Mouse (Mus musculus): ENCODE results near the gene Sys1. TPM values are rescaled to one million over a fixed set of nuclear protein-coding genes. Genes with fewer than 3 reads are reported as not detected.

Gene Sys1
- 10 to 100 TPM; 23.0 to 24.6 TPM for total RNA-seq (2021)

GRCm38 (mm10) chr2:164456864-164457300 is at the start of gene Sys1:
Gene Sys1 (plus strand): TSS chr2:164456964.
- intact Hi-C loops (cut with DNase I), result no loop called here

DNA sequence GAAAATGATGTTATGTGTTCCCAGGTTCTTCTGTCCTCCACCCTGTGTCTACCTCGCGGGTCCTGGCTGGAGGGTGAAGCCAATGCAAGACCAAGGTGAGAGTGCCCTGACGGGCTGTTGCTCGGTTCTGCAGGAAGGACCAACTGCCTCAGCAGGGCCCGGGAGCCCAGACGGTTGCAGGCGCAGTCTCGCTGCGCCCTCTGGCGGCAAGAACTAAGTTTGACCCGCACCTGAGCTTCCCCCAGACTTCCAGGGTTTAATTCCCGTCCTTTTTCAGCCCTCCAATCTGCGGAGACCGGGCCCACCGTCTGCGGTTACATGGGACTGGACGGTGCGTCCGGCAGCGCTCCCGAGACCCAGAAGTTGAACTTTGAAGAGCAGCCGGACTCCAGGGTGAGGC is 49.1 kb upstream of the Sys1 start:
- intact Hi-C loops (cut with DNase I), result loop anchor here (1.0 kb wide), 1 partner anchor 304 kb away; no protein-coding TSS in a partner anchor
- peak; percentile 76 for DNase-seq

More at GRCm38 (mm10) chr2:164456864-164457300, at the start of gene Sys1:
- peak in 1 of 2 experiments; percentile 37 for DNase-seq

- DNase-seq, result no peak
- intact Hi-C loops (cut with DNase I), result no loop called here
Measured at GRCm38 (mm10) chr2:164414167-164414566, 42.6 kb upstream of the Sys1 start.

DNA sequence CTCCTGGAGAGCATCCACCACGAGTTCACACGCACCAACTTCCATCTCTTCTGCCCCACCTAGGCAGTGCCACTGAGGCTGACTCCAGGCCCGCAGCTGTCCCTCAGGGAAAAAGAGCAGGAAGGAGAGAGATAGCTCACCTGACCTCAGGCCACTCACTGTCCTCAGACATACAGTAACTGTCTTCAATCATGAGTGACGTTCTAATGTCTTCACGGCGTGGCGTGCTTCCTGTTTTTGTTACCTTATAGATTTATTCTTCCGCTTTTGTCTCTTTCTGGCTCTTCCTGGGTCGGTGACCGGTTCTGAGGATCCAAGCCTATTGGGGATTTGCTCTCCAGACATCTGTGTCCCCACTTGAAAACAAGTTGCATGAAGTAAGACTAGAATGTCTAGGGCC is 42.2 kb upstream of the Sys1 start:
- no peak for DNase-seq
- intact Hi-C loops (cut with DNase I), result no loop called here

DNA sequence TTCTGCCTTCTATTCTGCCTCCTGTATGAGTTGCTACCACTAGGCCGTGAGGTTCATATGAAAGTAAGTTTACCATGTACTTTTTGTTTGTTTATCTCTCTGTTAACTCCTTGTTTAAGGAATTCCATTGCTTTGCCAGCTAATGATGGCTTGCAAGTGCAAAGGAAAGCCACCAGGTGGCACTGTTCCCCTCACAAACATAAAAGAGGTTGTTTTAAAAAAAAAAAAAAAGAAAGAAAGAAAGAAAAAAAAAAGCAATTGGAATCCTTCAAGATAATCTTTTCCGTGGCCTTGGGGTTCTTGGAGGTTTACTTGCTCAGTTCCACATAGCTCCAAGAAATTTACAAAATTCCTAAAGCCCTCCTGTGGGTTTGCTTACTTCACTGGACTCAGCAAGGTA is 39.6 kb upstream of the Sys1 start:
- intact Hi-C loops (cut with DNase I), result loop anchor here (1.0 to 2.0 kb wide), 3 partner anchors 42 to 114 kb away; no protein-coding TSS in a partner anchor
- peak; percentile 42 to 50 for DNase-seq

DNA sequence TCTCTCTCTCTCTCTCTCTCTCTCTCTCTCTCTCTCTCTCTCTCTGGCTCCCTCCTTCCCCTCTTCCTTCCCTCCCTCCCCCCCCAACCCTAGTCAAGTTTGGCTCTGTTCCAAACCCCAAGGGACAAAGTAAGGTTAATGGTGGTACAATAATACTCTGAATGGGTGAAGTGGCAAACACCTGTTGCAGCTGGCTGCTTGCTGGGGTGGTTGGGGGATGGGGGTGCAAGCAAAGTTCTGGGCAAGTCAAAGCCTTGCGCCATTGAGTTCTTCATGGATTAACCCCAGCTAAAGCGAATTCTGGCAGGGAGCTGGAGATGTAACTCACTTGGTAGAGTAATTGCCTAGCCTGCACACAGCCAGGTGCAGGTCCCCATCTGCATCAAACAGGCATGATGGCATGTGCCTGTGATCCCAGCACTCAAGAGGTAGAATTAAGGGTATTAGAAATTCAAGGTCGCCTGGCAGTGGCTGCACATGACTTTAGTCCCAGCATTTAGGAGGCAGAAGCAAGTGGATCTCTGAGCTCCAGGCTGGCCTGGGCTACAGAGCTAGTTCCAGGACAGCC is 38.4 kb upstream of the Sys1 start:
- no peak for DNase-seq
- intact Hi-C loops (cut with DNase I), result no loop called here

DNA sequence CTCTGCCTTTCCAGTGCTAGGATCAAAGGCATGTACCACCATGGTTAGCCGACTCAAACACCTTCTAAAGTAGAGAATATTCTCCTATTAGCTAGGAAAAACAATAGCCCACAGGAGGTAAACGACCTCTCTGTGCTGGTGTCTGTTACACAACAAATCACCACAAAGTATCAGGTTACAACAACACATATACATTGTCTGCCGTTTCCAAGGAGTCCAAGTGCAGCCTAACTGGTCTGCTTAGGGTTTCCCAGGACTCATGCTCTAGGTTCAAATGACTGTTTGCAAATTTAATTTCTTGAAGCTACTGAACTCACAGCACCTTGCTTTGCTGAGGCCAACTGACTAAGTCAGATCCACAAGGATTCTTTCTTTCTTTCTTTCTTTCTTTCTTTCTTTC is 37.3 kb upstream of the Sys1 start:
- DNase-seq, result no peak
- intact Hi-C loops (cut with DNase I), result no loop called here

GRCm38 (mm10) chr2:164421306-164421705 is 35.5 kb upstream of the Sys1 start:
- intact Hi-C loops (cut with DNase I), result no loop called here
- no peak for DNase-seq

DNA sequence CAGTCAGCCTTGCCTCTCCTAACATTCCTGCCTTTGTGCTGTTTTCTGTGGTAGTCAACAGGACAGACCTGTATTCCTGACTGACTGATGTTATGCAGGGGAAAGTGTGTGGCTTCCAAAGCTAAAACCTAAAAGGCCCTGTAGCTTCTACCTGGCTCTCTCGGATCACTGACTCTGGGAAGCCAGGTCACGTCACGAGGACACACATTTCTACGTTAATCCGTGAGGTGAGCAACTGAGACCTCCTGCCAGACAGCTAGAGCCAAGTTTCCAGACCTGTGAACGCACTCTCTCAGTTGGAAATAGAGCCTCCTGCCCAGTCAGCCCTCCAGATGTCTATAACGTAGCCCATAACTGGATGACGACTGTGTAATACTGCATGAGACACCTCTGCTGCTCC is 34.8 kb upstream of the Sys1 start:
- DNase-seq, result no peak
- intact Hi-C loops (cut with DNase I), result no loop called here

DNA sequence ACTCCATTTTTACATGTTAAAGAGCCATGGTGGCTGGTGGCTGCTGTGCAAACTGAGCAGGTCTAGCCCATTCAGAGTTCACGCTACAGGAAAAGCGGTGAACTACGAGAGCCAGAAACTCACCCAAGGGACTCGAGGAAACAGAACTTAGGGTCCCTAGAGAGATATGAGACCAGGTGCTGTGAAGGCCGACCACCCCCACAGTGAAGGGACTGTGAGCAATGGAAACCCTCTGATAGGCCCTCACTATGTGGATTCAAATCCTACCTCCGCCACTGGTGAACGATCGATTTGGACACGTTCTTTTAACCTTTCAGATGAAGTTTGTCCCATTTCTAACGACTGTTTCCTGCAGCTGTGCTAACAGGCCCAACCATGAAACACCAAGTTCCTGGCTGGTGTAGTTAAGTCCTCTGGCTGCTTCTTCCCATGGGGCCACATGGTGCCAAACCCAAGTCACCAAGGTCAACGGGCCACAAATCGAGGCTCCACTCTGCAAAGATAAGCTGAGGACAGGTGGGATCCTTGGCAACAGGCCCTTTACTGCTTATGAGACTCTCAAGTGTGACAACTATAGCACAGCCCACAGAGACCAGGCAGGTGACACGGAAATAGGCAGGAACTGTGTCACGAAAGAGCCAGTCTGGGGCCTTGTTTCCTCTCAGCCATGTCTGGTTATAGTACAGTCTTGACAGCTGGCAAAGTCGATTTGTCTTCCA is 33.9 kb upstream of the Sys1 start:
- intact Hi-C loops (cut with DNase I), result no loop called here
- no peak for DNase-seq

DNA sequence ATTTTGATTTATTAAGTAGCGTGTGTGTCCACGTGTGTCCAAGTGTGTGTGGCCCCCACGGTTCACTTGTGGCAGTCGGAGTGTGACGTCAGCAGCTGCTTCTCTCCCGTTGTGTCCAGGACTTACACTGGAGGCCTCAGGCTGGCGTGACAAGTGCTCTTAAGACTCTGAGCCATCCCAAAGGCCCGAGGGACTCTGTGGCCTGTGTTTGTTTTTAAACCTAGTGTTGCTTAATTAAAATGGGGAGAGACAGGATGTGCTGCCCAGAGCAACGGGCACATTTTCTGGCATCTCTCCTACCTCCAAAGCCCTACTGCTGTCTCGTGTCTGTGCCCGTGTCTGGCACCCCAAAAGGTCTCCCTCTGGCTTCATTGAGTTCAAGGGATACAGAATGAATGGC is 33.3 kb upstream of the Sys1 start:
- no peak for DNase-seq
- intact Hi-C loops (cut with DNase I), result no loop called here

DNA sequence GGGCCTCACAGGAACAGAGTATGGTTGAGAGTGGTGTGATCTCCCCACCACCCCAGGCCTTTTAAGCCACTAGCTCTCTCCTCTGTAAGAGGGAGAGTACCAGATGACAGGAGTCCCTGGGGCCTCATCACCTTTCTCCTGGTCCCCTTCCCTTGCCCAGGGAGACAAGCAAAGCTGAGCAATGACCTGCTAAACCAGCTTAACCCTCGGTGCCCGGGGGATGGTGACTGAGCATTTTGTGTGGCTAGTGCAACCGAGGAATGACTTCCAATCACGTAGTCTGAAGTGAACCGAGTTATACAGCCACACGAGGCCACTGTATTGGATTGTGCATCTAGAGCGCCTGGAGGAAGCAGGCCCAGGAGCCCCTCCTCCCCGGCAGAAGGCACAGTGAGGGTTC is 32.4 kb upstream of the Sys1 start:
- DNase-seq, result no peak
- intact Hi-C loops (cut with DNase I), result no loop called here

- intact Hi-C loops (cut with DNase I), result no loop called here
- no peak for DNase-seq
Measured at GRCm38 (mm10) chr2:164425401-164425800, 31.4 kb upstream of the Sys1 start.

DNA sequence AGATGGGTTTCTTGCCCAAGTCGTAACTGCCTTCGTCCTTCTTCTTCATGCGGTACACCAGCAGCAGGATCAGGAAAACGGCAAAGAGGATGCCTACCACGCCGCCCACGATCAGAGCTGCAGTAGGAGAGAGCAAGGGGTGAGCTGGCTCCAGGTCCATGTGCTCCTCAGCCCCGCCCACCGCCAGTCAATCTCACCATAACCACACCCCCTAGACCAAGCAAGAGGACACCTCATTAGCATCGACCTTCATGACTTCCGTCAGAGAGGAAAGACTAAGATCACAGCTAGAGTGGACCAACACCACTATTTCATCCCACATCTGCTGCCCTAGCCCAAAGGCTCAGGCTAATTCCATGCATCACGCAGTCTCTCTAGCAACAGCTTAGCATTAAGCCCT is 30.6 kb upstream of the Sys1 start:
- intact Hi-C loops (cut with DNase I), result no loop called here
- no peak for DNase-seq

DNA sequence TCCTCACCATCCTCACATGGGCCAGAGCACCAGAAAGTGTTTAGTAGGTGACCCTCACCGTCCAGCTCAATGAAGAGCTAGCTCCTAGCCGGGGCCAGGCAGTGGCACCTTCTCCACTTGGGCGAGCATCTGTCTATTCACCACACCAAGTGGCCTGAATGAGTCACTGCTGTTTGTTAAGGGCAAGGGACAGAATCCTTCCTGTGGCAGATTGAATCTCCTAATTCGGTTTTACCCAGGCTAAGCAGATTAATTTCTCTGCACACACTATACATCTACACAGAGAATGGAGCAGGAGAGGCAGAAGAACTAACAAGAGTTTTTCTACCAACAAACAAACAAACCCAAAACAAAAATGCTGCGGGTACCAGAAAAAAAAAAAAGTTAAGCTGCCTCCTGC is 29.8 kb upstream of the Sys1 start:
- DNase-seq, result no peak

GRCm38 (mm10) chr2:164428451-164428850 is 28.3 kb upstream of the Sys1 start:
- intact Hi-C loops (cut with DNase I), result no loop called here
- no peak for DNase-seq

More for the DNA sequence above, 29.8 kb upstream of the Sys1 start:
- intact Hi-C loops (cut with DNase I), result no loop called here

GRCm38 (mm10) chr2:164429881-164430615 is 26.7 kb upstream of the Sys1 start:
- intact Hi-C loops (cut with DNase I), result no loop called here
- no peak for DNase-seq

GRCm38 (mm10) chr2:164430697-164431096 is 26.1 kb upstream of the Sys1 start:
- no peak for DNase-seq
- intact Hi-C loops (cut with DNase I), result no loop called here

DNA sequence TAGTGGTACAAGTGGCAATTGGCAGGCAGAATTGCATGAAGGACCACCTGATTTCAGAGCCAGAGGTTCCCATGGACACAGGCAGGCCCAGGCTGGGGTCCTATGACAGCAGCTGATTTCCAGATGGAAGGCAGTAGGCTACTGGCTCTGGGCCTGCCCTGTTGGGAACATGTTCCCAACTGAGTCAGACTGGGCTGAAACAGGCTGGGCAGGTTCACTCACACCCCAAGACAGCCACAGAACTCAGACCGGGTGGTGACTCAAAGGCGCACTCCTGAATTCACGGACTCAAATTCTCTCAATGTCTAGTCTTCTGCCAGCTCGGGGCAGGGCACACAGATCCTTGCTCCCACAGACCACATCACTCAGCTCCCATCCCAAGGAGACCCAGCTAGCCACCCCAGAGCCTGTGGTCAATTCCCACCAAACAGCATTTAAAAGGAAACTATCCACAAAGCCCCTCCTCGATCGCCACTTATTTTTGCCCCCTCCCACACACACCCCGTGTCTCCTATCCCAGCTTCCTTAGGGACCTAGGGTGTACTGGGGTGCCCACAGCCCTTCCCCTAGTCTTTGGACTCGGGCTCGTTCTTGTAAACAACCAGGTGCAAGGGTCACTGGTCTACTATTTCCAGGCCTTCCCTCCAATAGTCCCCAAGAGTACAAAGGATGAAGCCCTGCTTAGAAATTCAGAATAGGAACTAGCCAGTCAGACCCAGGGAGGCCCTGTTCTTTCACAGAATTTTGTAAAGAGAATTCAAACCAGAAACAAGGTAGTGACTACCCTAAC is 24.9 kb upstream of the Sys1 start:
- no peak for DNase-seq
- intact Hi-C loops (cut with DNase I), result no loop called here

DNA sequence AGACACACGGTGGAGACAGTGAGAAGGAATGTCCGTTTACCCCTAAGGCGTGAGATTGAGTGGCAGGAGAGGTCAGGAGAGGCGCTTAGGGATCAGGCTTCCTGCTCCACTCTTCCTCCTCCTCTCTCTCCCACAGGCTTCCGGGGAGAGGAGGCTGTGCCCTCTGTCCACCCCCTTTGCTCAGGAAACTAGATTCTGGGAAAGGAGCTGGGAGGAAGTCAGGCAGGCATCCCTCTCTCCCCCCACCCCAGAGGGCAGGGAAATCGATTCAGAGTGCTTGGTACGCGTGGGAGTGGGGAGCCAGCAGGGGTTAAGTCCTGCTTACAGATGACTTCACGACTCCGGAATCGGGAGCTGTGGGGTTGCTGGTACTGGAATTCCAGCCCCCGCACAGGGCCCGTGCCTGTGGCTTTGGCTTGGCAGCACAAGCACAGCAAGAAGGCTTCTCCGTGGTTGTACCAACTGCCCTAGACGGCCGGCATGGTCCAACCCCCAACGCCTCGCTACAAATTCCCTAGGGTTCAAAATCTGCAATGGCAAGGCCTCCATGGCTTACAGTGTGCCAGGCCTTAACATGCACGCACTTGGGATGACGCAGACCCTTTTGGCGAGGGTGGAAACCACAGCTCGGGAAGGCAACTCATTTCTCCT is 24.1 kb upstream of the Sys1 start:
- intact Hi-C loops (cut with DNase I), result no loop called here
- DNase-seq, result peak in 1 of 2 experiments; percentile 31

All from heart, postnatal 36 days (tissue).